Mouse (Mus musculus) brain, embryonic 14.5 days (tissue): ENCODE measurements around the gene Rab13.

Experiments used
- CTCF ChIP-seq: fragments of 200-500 bp; IDR thresholded peaks from 2 replicates; pipeline ENCODE4 v1.5.1; 2012; ENCODE audit warnings: inconsistent platforms, mild to moderate bottlenecking, moderate library complexity, borderline replicate concordance; ENCODE audit not compliant: insufficient read depth, insufficient read length; ENCODE audit errors: extremely low read depth
- POLR2A ChIP-seq: fragments of 200-500 bp; IDR thresholded peaks from 2 replicates; pipeline ENCODE4 v1.6.1; 2012; ENCODE audit warnings: mild to moderate bottlenecking, inconsistent platforms, borderline replicate concordance; ENCODE audit not compliant: poor library complexity, insufficient read depth, insufficient read length, severe bottlenecking; ENCODE audit errors: extremely low read depth

- TF ChIP-seq POLR2A (peak; percentile 89), CTCF (no peak)
Observed at GRCm38 (mm10) chr3:90253653-90254418, 40.3 kb downstream of the Rab13 start, which contains the start of gene Crtc2.
